Mouse (Mus musculus) liver, postnatal 0 days (tissue): Measurements from ENCODE around the gene Keap1.

Experiments
- CTCF ChIP-seq: sonication (generic); IDR thresholded peaks from 2 replicates; pipeline ENCODE4 v1.5.1; 2016; ENCODE audit warnings: antibody characterized with exemption, low read depth
- EP300 ChIP-seq: IDR thresholded peaks from 2 replicates; pipeline ENCODE4 v1.6.1; 2016; ENCODE audit warnings: antibody characterized with exemption, low read depth, mild to moderate bottlenecking

DNA sequence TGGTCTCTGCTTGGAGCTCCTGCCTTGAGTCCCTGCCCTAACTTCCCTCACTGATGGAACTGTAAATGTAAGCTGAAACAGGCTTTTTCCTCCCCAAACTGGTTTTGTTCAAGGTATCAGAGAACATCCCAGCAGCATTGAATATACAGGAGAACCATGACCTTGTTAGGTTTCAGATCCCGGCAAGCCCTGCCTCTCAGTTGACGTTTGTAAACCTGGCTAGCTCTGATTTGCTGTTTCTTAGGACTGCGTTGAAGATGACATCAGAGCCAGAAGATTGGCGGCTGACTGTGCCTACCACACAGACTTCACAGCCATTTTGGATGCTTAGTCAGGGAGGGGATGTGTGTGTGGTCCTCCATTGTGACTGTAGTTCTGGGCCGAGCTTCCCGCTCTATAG lies 15.3 kb downstream of the Keap1 start:
- no peak for TF ChIP-seq EP300
- TF ChIP-seq CTCF: no peak
